Mouse (Mus musculus) lung, adult 2 months (tissue): ENCODE measurements at regions not wholly inside any gene's neighbourhood (a gene's known extent, or its start where the extent isn't known, plus 50 kb on each side); places are given as distances from the start of the nearest gene placed in this dataset.
"Not testable (repeated sequence)": the region's sequence is repeated elsewhere in the genome, so short reads cannot be mapped to it uniquely, and the experiment has no call there.

Experiments used
- DNase-seq: peaks from one replicate; pipeline ENCODE4 v3.0.0; 2022
- H3K4me1 ChIP-seq: fragments of 200-500 bp; 2 replicates; pipeline ENCODE4 v1.6.1; 2011; ENCODE audit warnings: low read length; ENCODE audit not compliant: control insufficient read depth, insufficient read depth
- H3K4me3 ChIP-seq: fragments of 200-500 bp; replicated peaks from 2 replicates; pipeline ENCODE3; 2011; ENCODE audit warnings: low read depth, mild to moderate bottlenecking, control low read depth, low read length; ENCODE audit errors: extremely low read depth
- CTCF ChIP-seq: fragments of 200-500 bp; IDR thresholded peaks from 2 replicates; pipeline ENCODE4 v1.5.1; 2011; ENCODE audit warnings: mild to moderate bottlenecking, low read length, control low read depth; ENCODE audit not compliant: insufficient read depth
- POLR2A ChIP-seq: fragments of 200-500 bp; IDR thresholded peaks from 2 replicates; pipeline ENCODE4 v1.6.1; 2011; ENCODE audit warnings: low read depth, mild to moderate bottlenecking, control low read depth, low read length, borderline replicate concordance; ENCODE audit errors: extremely low read depth
- WGBS: fragments of 180-500 bp; shearing (Covaris S2); methylation state at CpG from one replicate; pipeline ENCODE4 v1.1.7; 2018; 5-methylcytosine and 5-hydroxymethylcytosine counted together

DNA sequence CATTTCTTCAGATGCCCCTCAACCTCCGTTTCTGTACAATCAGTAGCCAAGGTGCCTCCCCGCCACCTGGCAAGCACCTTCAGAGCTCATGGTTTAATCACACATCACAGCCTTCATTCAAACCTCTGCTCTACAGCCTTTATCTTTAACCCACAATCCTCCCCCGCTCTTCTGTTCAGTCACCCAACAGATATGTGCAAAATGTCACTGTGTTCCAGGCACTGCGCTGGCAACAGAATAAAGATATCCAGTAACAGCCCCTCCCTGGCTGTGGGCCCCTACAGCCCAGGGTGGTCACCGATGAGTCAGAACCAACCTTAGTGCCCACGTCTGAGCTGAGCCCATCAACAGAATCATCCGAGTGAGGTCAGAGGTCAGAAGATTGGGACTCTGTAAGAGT is 54.3 kb upstream of the Ddr1 start:
- WGBS = 76% methylated on average over 7 of the region's 7 CpGs
- Histone ChIP-seq H3K4me1 (no peaks in the 10 kb centered on the region), H3K4me3 (no peak overlapping the region)
- TF ChIP-seq CTCF = no peak
- TF ChIP-seq POLR2A = no peak
- DNase-seq = no peak

DNA sequence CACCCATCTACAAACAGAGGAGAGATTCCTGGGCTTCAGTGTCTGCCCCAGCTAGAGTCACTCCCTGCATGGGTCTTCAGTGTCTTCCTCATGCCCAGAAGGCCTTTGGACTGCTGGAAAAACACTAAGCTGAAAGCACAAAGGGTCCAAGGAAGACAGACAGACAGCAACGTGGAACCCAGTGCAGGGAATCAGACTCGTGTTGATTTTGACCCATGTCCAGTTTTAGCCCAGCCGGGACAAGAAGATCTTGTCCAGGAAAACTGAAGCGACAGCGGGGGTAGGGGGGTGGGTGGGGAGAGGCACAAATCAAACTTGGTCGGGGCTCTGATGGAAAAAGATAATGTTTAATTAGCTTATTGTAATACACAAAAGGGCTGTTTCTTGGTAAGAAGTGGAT is 55.3 kb upstream of the Ddr1 start:
- WGBS = 55% methylated on average over 6 of the region's 6 CpGs

DNA sequence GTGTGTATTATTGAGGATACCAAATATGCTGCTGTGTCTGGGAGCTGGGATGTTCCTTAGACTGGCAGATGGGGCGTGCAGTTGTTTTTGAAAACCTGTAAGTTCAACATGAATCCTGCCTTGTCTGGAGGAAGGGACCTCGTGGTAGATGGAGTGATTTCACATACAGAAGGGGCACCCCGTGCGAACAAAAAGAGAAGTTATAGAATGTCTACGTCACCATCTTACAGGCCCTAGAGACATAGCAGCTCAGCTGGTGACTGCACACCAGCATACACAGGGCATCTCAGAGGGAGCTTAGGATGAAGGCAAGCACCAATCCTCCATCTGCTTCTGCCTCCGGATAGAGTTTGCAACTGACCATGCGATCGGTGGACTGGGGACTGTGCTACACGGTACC is 58.2 kb upstream of the Ddr1 start:
- no peak overlapping the region for H3K4me3 ChIP-seq
- no peak for DNase-seq
- 86% methylated on average over 9 of the region's 9 CpGs for WGBS
- H3K4me1 ChIP-seq = no peaks in the 10 kb centered on the region
- TF ChIP-seq CTCF (no peak), POLR2A (no peak)

More for the DNA sequence above, 55.3 kb upstream of the Ddr1 start:
- H3K4me1 ChIP-seq = no peaks in the 10 kb centered on the region
- TF ChIP-seq CTCF (no peak), POLR2A (no peak)
- no peak for DNase-seq
- H3K4me3 ChIP-seq = no peak overlapping the region

DNA sequence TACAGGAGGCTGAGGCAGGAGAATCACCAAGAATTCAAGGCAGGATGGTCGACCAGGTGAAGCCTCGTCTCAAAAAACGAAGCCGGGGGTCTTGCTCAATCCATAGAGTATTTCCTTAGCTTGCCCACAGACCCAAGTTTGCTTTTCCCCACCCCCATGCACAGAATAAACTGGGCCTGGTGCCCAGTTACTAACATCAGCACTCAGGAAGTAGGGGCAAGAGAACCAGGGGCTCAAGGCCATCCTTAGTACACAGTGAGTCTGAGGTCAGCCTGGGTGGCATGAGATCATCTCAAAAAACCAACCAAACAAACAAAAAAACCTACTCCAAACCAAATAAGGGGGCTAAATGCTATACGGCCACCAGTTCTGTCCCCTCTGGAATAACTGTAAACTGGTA is 58.4 kb upstream of the Ier3 start:
- WGBS = 80% methylated on average over 5 of the region's 5 CpGs
- no peak for TF ChIP-seq POLR2A
- TF ChIP-seq CTCF = no peak
- Histone ChIP-seq H3K4me1 (no peaks in the 10 kb centered on the region), H3K4me3 (no peak overlapping the region)
- no peak for DNase-seq

DNA sequence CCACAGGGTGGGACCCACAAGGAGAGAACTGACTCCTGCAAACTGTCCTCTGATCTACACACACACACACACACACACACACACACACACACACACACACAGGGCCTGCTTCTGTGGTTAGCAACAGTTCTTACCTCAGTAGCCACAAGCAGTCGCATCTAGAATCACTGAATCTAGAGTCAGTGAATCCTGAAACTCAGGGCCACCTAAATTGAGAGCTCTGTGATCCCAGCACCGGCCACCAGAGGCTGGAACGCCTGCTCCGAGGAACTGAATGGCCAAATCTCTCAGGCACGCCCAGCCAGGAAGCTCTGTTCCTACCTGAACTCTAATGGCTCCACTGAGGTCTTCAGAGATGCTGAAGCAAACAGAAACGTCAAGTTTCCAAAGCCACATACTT is 57.6 kb upstream of the Ier3 start:
- TF ChIP-seq POLR2A = no peak
- peak; percentile 58 for TF ChIP-seq CTCF
- Histone ChIP-seq H3K4me3 (no peak overlapping the region), H3K4me1 (no peaks in the 10 kb centered on the region)
- peak; percentile 38 for DNase-seq
- 28% methylated on average over 6 of the region's 6 CpGs for WGBS

DNA sequence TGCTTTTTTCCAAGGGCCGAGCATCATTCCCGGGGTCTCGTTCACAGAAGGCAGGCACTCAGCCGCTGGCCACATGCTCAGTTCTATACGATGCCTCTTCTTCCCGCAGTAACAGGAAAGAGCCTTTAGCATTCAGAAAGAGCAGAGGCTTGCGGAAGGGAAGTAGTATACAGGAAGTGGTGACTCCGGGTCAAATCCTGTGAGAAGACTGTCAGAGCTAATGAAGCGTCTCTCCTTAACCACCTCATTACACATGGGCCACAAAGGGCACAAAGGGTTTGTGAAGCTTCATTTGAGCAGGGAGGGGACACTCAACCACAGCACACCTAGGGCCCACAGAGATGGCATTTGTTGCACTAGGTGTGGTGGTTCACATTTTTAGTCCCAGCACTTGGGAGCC is 55.1 kb upstream of the Ier3 start:
- Histone ChIP-seq H3K4me1 (no peaks in the 10 kb centered on the region), H3K4me3 (no peak overlapping the region)
- DNase-seq = no peak
- WGBS = 46% methylated on average over 9 of the region's 9 CpGs
- TF ChIP-seq POLR2A (no peak), CTCF (no peak)

DNA sequence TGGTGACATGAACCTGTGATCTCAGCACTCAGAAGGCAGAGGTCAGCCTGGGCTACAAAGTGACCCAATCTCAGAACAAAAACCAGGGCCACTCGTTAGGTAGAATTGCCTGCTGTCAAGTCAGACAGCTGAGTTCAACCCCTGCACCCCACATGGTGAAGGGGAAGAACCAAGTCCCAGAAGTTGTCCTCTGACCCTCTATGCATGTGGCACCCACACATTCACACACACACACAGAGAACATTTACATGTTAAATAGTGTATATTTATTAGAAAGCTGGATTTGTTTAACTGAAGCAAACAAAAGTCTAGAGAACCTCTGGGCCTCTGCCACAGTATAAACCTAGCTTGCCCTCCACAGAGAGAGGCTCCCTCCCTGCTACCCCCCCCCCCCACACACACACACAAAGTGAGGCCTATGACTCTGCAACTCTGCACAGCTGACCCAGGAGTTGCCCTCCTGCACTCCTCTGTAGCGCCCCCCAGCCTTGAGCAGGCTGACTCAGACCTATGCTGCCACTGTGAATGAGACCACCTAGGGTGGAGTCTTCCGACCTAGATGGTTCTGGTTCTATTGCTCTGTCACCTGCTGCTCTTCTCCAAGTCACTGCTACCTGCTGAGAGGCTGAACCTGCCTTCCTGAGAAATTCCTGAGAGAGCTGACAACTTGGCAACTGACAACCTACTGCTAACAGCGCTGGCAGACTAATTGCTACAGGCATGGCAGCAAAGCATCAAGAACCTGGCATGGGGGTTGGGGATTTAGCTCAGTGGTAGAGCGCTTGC is 52.1 kb upstream of the Ier3 start:
- WGBS = 82% methylated on average over 5 of the region's 5 CpGs
- Histone ChIP-seq H3K4me3 (no peak overlapping the region), H3K4me1 (peaks cover 3% of the 10 kb centered on the region)
- no peak for DNase-seq
- TF ChIP-seq CTCF (no peak), POLR2A (no peak)

DNA sequence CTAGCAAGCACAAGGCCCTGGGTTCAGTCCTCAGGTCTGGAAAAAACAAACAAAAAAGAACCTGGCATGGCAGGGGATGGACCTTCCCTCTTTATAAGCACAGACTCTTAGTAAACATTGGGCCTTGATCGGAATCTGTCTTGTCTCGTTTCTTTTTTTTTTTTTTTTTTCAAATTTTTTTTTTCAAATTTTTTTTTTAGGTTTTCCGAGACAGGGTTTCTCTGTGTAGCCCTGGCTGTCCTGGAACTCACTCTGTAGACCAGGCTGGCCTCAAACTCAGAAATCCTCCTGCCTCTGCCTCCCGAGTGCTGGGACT is 51.6 kb upstream of the Ier3 start:
- H3K4me3 ChIP-seq, H3K4me1 ChIP-seq, DNase-seq: not testable (repeated sequence)
- WGBS = 71% methylated on average over 4 of the region's 4 CpGs

DNA sequence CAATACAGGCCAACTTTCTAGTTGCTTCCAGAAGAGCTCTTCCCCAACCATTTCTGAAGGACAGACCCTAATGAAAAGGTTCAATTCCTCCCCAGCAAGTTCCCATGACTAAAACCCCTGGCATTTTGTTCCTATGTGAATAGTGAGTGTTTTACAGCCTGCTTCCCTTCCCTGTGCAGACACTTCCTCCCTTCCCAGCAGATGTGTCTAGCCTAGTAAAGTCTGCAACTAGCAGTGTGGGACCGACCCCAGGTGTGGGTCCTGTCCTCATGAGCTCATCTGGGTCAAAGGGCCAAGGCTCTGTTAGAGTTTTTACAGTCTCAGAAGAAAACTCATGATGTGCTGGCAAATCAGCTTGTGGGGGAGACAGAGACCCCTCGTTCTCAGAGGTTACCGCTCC is 50.9 kb upstream of the Ier3 start:
- TF ChIP-seq POLR2A (no peak), CTCF (no peak)
- Histone ChIP-seq H3K4me3 (no peak overlapping the region), H3K4me1 (peaks cover 3% of the 10 kb centered on the region)
- no peak for DNase-seq
- WGBS = 67% methylated on average over 3 of the region's 3 CpGs

DNA sequence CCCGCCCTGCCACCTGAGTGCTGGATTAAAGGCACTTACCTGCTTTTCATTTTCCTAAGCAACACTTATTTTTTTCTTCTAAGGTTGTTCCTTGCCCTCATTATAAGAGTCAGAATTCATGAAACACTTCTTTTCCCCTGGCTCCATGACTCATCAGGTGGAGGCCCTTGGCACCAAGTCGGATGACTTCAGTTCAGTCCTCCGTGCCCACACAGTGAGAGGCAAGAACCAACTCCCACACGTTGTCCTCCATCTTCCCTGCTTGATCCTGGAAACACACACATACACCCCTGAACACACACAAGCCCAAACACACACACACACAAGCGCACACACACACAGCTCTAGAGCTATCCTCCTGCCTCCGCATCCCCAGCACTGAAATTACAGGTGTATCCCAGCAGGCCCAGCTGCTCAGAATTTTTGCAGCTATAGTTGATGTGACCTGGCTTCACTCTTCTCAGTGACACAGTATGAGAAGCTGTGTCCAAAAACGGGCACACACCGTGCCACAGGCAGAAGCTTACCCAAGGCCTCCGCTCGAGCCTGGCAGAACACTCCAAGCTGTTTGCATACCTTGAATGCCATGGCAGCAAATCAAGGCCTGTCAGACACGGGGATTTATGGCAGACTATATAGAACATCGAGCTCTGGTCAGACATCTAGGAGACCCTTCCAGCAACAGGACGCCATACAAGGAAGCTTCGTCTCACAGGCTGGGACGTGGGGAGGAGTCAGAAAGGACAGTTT is 49.7 kb upstream of the Ier3 start:
- TF ChIP-seq CTCF = no peak
- no peak for TF ChIP-seq POLR2A
- no peak for DNase-seq
- 67% methylated on average over 15 of the region's 15 CpGs for WGBS
- Histone ChIP-seq H3K4me3 (no peak overlapping the region), H3K4me1 (peaks cover 6% of the 10 kb centered on the region)
